Mouse (Mus musculus): ENCODE results near the gene Arhgap22.

GRCm38 (mm10) chr14:33333833-33334232, 120.0 kb downstream of the Arhgap22 start:
- TF ChIP-seq CTCF (IDR thresholded peaks at IDR 0.05) (peak; percentile 69), POLR2A (IDR thresholded peaks at IDR 0.05; ENCODE audit: insufficient read depth, low read depth, low read length) (no peak)

Measured in heart, adult 2 months (tissue).